Mouse (Mus musculus): ENCODE data around the gene Clvs2. TPM values are rescaled to one million over a fixed set of nuclear protein-coding genes. Genes with fewer than 3 reads are reported as not detected.

Clvs2 gene
- total and polyA plus RNA-seq, 3 experiments: not detected

Other genes starting within 250 kb of the Clvs2 start
- not detected in 2 replicates for gene Sult3a2, start 161.9 kb upstream of the Clvs2 start, total RNA-seq (2012; rRNA removed)
- gene Sult3a2, start 161.9 kb upstream of the Clvs2 start, polyA plus RNA-seq (2012; ENCODE audit: insufficient read depth in 1 of 2, insufficient read length in 2 of 2, low read depth in 1 of 2, low replicate concordance in 2 of 2, missing spikeins in 1 of 2): not detected
- gene Sult3a1, start 233.0 kb upstream of the Clvs2 start, total RNA-seq (2012; rRNA removed): not detected in 2 replicates
- gene Sult3a1, start 233.0 kb upstream of the Clvs2 start, polyA plus RNA-seq (2012; ENCODE audit: insufficient read depth in 1 of 2, insufficient read length in 2 of 2, low read depth in 1 of 2, low replicate concordance in 2 of 2, missing spikeins in 1 of 2): not detected

All from MEL (cell line).